Mouse (Mus musculus) layer of hippocampus, adult 9-11 months (tissue): Measurements from ENCODE around the gene Prss50.

Experiments used
- DNase-seq: peaks from one replicate; pipeline ENCODE4 v3.0.0; 2022

Gene Prss50

DNA sequence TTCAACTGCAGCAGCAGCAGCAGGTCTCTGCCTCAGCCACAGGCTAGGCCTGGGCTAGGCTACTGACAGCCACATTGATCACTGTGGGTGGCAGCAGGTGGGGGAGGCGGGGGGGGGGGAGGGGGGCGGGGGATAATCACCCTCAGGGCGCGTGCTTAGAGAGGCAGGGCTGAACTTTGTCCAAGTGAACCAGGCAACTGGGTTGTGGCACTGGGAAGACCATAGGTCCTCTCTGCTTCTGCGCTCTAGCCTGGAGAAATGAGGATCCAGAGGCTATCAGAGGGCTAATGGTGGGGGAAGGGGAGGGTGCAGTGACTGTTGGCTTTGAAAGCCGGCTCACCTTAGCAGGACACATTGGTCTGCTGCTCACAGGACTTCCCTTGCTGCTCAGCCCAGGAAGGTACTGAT is 17.5 kb downstream of the Prss50 start:
- DNase-seq: no peak

DNA sequence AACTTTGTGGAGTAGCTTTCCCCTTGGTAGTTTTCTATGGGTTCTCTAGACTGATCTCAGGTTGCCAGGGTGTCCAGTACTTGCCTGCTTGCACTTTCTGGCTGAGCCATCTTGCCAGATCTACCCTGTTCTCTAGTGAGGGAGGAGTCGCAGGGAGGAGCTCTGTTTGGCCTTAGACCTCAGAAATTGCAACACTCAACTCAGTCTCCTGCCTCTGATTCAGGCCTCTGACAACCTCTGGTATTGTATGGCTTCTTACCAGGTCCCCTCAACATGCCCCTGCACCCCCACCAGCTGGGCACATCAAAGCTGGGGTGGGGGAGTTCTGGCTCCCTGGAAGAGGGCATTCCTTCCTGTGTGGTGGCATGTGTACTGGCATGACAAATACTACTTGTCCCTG is 19.6 kb downstream of the Prss50 start:
- no peak for DNase-seq

DNA sequence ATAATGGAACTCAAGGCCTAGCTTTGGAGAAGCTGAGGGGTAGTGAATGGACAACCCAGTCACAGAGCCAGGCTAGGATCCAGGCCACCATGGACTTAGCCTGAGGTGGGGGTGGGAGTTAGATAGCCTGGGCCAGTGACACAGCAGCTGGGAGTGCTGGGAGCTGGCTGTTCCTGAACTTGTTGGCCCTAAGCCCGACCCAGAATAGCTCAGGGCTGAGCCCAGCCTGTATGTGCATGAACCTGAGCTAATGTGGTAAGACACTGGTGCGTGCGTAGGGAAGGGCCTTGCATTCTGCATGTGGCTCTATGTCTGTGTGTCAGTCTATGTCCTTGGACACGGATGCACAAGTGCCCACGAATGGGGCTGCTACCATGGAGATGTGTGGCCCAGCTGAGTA is 20.1 kb downstream of the Prss50 start:
- peak; percentile 60 for DNase-seq

DNA sequence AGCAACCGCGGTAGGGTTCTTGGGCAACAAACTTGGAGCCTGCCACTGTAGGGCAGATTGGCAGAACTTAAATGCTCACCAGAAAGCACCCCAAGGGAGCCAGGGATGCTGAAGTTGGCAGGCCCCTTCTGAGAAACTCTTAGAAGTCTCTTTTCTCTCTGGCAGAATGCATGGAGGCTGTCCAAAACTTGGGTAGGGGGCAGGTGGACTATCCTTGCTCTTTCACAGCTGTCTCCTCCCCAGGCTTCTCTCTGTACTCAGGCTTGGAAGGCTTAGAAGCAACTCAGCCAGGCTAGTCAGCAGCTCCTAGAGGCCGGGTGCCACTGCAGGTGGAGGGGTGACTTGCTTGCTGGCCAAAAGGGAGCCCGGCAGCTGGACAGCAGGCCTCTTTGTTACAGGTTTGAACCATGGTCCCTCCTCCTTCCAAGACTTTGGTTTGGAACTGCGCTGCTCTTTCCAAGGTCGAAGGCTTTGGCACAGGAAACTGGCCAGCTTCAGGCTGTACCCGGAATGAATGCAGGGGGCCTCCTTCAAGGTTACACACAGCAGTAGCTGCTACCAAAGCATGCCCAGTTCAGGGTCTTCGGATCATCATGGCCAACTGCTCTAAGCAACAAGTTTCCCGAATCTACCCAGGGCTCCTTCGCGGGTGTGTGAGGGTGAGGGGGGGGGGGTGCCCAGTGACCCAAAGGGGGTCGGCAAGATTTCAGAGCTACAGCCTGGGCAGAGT is 21.6 kb downstream of the Prss50 start, which contains the start of gene Als2cl:
Als2cl (plus strand) TSS at position 680 of the 730 bp plus-strand sequence.
- peak; percentile 57 for DNase-seq

DNA sequence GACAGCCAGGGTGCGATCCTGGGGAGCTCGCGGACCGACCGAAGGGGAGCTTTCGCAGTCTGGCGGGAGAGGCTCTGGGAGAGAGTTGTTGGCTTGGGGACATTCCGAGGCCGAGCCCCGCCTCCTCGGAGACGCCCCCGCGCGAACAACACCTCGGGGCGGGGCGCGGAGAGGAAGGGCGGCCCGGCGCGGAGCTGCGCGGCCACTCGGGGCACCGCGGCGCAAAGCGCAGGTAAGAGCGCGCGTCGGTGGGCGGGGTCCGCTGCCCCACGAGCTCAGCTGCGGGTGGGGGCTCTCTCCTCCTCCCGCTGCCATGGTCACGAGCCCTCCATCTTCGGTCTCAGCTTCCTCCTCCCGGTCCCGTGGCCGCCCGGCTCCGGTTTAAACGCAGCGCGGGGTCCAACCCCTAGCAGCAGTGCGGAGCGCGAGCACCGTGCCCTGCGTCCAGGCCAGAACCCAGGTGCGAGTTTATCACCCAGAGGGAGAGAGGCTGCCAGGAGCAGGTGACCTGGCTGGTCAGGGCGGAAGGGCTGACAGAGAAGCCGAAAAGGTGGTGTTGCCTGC is 22.3 kb downstream of the Prss50 start, which contains the start of gene Tmie:
Tmie (minus strand) TSS at position 116 of the 564 bp plus-strand sequence.
- DNase-seq: peak; percentile 45

DNA sequence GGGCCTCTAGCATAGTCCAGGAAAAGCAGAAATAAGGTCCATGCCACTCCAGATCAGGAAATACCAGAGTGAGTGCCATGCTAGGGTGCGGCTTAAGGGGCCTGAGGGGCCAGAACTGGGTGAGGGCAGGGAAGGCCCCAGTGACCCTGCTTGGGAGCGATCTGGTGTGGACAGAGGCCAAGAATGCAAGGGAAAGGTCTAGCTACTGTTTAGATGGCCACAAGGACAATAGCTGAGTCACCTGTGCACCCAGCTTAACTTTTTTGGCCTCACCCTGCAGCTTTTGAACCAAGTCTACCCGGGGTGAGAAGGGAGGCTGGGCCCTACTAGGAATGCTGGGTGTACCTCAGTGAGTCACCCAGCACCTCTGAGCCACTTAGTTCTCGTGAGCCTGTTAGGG is 23.0 kb downstream of the Prss50 start:
- DNase-seq: no peak

DNA sequence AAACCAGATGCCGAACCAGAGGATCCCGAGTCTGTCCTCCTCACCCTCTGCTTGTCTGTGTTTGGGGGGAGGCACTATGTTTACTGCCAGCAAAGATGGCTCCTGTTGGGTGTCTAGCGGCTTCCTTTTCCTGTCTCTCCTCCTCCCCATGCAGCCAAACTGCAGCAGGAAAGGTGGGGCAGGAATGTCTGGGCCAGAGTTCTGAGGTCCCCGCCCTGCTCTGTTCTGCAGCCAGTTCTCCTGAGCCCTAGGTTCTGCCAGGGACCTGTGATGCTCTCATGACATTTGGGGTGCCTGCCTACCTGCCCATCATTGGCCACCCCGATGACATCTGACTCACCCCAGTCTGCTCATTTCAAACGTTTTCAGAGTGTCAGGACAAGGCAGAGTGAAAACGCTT is 24.2 kb downstream of the Prss50 start:
- no peak for DNase-seq

DNA sequence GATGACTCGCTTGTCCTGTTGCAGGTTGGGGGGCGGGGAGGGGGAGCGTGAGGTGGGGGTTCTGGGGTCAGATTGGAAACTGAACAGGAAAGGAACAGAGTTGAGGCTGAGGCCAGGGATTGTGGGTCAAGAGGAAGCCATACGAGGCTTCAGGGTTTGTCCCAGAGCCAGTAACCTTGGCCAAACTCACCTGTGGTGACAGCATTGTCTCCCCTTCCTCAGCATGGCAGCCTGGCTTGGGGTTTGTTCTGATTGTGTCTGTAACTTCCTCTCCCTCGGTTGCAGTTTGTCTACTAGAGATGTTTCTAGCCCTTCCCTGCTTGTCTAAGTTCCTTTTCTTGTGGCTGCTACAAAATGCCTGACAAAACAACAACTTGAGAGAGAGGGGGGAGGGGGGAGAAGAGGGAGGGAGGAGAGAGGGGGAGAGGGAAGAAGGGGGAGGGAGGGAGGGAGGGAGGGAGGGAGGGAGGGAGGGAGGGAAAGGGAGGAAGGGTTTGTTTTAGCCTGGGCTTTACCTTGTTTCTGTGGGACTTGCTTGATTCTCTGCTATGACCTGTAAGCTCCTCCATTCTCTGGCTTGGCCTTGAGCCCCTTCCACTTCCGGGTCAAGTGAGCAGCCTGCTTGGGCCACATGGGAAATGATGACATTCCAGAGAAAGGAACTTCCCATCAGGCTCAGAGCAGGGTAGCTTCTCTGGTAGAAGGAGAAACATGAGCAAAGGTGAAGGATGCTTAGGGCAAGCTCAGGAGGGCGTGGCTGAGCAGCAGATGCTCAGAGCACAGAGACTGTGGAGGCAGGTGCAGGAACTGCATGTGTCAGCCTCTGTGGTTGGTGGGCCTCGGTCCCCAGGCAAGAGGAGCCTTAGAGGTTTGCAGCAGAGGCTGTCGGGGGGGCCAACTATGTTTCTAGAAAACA is 29.9 kb downstream of the Prss50 start:
- DNase-seq: no peak

DNA sequence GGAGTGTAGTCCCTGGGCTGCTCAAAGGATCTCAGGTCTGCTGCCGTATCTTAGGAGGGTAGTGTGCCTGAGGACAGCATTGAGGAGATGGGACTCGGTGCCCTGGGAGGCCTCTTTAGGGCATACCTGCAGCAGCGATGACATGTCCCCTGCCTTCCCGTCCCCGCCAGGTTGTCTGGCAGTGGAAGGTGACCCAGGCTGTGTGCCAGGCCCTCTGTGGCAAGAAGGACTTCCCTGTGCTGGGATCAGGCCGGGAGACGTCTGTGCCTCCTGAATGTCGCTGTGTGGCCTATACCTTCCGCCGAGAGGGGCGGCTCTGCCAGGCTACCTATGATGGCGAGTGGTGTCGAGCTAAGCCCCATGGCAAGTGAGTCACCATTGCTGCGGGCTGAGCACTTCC is 31.2 kb downstream of the Prss50 start:
- no peak for DNase-seq

DNA sequence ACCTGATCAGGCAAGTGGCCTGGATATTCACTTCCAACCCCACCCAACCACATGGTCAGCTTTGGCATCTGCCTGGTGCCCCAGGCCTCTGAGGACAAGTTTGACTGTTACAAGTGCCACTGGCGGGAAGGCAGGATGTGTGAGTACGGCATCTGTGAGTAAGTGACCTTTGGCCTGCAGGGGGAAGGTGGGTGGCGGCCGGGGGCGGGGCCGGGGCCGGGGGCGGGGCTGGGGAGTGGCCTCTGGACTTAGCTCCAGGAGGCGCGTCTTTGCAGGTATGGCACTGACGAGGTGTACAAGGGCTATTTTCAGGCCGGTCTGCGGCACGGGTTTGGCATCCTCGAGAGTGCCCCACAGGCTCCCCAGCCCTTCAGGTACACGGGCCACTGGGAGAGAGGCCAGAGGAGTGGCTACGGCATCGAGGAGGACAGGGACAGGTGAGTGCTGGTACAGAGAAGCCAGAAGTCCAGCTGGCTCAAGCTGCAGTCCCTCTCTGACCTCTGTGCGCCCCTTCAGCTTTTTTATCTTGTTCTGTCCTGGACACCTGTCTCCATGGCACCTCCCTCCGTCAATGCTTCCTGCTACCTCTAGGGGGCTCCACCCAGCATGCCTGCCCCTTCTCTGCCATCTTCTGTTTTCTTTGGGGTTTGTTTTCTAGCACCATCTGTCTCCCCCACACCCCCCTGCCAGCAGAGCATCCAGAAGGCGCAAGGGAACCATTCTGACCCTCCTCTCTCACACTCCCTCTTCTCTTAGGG is 32.4 kb downstream of the Prss50 start:
- DNase-seq: no peak

DNA sequence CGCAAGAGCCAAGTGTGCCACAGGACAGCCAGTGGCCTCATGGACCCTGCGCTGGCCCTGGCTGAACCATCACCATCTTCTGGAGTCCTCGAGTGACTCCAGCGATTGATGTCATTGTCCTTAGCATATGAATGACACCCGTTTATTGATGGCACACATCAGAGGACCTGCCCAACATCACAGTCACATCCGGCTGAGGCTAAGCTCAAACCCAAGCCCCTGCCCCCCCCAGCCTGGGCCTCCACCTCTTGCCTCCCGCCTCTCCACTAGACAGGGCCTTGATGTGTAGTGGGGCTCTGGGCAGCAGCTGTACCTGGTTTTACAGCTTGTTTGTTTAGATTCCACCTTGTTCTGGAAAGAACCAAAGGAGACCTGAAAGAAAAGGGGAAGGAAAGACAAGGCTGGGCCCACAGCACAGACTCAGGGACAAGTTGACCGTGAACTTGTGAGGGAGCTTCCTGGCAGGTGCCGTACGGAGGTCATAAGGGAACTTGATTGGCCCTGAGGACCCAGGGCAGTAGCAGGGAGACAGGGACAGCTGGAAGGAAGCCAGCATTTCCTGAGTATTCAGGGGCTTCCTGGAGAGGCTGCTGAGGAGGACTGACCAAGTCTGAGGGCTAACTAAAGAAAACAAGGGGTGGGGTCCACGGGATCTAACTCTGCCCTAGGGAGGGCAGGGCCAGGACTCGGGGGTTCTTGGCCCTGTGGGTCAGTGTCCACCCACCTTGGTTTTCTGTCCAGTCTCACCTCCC is 33.5 kb downstream of the Prss50 start:
- no peak for DNase-seq

DNA sequence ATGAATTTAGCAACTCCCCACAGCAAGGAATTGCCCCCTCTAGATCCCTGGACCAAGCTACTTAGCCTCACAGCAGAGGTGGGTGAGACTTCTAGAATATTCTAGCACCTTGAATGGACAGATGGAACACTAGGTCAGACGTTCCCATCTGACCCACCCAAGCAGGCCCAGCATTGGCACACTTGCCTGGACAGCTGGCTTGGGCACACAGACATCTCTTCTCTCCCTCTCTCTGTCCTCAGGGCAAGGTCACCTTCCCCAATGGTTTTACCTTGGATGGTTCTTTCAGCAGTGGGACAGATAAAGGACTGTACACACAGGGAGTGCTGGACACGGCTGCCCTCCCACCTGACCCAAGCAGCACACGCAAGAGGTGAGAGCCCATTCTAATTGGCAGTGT is 34.8 kb downstream of the Prss50 start:
- no peak for DNase-seq

DNA sequence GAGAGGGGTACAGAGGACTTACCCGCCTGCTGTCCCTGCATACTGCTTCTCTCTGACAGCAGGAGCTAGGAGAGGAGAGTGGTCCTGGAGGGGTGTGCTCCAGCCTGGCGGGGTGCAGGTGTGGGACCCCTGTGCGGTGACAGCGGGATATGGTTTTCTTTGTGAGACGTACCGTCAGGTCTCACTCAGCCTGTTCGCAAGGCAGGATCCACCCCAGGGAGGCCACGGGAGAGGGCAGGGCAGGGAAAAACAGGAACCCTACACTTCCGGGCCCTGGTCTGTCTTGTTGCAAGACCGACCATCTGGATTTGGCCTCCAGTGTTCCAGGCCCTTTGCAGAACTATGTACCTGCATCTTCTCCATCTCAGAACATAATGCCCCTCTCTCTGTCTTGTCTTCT is 35.7 kb downstream of the Prss50 start:
- DNase-seq: no peak

DNA sequence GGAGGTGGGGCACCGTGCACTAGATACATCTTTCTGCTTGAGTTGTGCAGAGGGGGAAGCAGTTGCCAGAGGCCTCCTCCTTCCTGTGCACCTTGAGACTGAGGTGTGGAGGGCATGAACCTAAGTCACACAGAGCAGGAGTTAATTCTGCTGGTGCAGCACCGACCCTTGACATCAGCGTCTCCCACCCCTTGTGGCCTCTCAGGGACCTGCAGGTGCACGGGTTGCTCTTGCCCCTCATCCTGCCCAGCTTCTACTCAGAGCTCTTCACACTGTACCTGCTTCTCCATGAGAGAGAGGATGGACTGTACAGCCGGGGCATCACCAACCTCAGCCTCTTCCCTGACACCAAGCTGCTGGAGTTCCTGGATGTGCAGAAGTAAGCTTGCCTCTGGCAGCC is 37.7 kb downstream of the Prss50 start:
- no peak for DNase-seq

DNA sequence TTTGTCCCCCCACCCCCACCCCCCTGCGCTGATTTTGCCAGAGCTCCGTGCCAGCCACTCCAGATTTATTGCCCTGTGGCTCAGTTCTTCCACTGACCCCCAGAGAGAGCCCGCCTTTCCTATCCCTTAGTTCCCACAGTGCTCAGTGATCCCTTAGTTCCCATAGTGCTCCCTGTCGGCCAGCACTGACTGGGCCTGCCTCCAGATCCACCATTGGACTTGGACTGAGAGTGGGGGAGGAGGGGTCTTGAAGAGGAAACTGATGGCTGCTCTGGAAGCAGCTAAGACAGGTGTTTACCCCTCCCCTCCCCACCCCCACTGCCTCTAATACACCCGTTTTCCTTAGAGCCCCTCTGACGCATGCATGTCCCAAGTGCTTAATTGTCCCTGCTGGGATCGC is 38.2 kb downstream of the Prss50 start:
- DNase-seq: no peak

DNA sequence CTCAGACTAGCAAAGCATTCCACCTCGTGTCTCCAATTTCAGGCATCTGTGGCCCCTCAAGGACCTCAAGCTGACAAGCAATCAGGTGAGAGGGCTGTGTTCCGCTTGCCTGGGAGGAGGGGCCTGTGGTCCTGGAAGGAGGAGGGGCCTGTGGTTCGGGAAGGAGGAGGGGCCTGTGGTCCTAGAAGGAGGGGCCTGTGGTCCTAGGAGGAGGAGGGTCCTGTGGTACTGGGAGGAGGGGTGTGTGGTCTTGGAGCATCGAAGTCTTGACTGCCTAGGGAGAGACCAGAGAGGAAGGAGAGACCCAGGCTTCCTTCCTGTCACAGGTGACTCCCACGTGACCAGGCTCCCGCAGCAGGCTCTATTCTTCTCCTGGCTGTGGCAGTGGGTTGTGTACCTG is 38.8 kb downstream of the Prss50 start:
- no peak for DNase-seq

DNA sequence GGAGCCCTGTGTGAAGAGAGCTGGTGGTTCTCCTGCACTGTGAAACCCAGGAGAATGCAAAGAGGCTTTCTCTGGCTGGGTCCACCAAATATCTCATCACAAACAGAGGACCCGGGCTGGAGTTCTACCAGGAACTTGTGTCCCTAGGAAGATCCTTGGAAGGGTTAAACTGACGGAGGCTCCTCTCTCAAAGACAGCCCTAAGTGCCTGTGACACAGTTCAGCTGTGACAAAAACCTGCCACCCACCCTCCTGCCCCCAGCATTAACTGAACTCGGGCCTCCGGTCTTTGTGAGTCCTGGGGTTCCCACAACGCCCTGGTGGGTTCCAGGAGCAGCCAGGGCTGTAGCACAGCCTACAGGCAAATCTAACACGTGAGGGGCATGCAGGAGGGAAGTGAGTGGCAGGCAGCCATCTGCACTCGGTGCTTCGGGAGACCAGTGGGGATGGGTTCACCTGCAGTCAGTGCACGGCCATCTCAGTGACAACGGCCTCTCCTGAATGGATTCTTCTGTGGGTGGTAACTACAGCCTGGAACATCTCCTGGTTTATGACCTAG is 41.8 kb downstream of the Prss50 start:
- no peak for DNase-seq

DNA sequence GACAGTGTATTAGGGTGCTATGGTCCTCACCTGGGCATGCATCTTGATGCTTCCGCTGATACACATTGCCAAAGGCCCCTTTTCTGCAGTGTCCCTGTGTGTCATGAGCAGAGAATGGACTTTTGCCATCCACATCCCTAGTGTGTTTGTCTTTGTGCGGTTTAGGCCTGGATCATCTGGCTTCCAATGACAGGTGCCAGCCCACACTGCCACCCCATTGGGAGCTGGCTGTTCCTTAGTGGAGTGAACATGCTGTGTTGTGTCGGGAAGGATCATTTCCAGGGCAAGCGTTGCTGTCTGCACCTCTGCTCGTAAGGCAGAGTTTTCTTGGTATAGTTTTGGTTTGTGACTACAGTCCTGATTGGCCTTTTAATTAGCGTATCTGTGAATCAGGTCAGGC is 43.4 kb downstream of the Prss50 start:
- DNase-seq: no peak

DNA sequence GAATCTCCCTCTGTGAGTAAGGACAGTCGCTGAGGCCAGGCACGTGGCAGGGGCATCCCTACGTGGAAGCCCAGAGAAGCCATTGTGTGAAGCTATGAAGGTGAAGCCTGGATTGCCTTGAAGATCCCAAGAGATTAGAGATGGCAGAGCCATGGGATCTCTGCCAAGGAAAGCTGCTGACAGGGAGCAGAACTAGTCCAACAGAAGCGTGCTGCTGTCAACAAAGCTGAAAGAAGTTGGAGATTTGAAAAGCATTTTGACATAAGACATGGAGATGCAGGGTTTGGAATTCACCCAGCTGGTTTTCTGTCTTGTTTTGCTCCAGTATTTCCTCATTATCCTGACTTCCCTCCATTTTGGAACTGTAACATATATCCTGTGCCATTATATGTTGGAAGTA is 44.5 kb downstream of the Prss50 start:
- no peak for DNase-seq

DNA sequence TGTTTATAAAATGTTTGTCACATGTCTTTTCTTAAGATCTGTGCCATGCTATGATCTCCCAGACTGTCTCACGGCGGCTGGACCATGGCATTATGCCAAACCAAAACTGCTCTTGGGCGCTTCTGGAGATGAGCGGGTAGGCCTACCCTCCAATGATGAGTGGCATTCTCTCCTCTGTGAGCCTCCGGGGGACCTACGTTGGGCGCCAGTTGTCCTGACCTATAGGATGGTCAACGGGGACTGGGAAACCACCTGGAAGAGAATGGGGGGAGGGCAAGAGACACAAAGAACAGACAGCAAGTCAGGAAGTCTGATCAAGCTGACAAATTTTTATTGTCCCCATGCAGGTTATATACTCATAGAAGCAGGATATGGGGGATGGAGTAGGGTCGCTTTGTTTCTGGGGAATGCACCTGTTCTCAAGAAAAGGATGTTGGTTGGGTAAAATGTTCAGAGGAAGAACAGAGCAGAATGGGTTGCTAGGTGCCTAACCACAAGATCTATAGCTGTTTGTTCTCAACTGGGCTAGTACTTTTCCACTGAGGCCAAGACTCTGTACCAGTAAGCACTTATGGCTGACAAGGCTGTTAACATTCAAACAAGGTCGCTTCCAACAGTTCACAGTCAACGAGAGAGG is 49.6 kb downstream of the Prss50 start:
- no peak for DNase-seq
